Mouse (Mus musculus): Measurements from ENCODE around the gene Frmd6.

DNA sequence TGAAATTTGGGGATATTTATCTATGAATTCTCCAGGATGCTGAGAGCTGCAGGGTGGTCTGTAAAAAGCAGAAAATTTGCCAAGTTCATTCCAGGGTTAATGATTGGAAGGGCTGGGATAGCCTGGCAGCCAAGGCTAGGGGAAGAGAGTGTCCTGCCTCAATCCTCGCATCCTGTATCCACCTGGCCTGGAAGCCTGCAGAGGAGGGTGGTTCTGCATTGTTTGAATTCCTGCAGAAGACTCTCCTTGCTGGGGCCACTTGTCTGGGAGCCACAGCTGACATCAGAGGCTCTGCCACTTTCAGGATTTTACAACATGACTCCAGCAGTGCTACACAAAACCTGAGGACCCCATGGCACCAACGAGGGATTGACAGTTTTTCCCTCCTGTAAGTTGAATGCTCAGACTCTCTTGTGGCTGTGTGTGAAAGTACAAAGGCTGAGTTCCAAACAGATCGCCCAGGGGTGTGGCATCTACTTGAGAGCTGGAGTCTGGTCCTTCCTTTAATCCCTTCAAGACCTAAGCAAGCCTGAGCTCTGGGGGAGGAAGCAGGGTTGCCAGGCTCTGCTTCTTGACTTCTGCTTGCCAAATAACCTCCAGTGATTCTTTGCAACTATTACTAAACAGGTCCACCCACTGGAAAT lies 12.4 kb upstream of the Frmd6 start:
- no peak for TF ChIP-seq POLR2A (IDR thresholded peaks at IDR 0.05; ENCODE audit: borderline replicate concordance, low read depth, low read length)
- no peak for TF ChIP-seq CTCF (IDR thresholded peaks at IDR 0.05; ENCODE audit: low read depth, low read length)

Measured in bone marrow macrophage, adult 2 months (primary cell).